Mouse (Mus musculus): Measurements from ENCODE around the gene Nav2.

DNA sequence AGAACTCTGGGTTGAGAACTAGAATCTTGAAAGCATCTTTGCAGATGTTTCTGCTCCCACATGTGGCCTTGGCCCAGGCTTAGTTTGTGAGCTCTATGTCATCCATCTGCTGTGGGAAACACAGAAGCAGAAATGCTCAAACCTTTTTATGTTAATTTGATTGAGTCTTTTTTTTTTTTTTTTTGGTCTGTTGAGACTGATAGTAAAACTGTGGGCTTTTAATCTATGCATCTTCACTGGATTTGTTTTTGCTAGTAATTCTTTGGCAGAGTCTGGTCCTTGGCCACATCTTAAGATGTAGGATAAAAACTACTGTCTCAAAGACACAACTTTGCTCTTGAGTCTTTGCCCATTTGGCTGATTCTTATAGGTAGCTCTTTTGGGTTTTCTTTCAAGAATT is 2.6 kb downstream of the Nav2 start:
- no peak for TF ChIP-seq CTCF (IDR thresholded peaks at IDR 0.05)
- TF ChIP-seq EP300 (IDR thresholded peaks at IDR 0.05), result no peak

All from lung, postnatal 0 days (tissue).